Mouse (Mus musculus) limb, embryonic 11.5 days (tissue): Measurements from ENCODE around the gene Lrch1. TPM values are rescaled to one million over a fixed set of nuclear protein-coding genes. Genes with fewer than 3 reads are reported as not detected.
A peak's percentile ranks its signal among the peaks of the same experiment; 100 is the strongest.

Source experiments
- ATAC-seq: fragments of 200-750 bp; cut with Nextera tagmentation; 2 replicates; pipeline ENCODE4 v1.8.0; 2017; ENCODE audit warnings: low read depth; ENCODE audit not compliant: insufficient number of reproducible peaks, low FRiP score, low TSS enrichment
- DNase-seq: peaks from one replicate; pipeline ENCODE4 v3.0.0-alpha.2; 2015; ENCODE audit warnings: low spot score
- H3K27ac ChIP-seq: fragments of 300-500 bp; sonication (generic); replicated peaks from 2 replicates; pipeline ENCODE4 v1.5.1; 2014; ENCODE audit warnings: low read depth, mild to moderate bottlenecking, low read length
- H3K27me3 ChIP-seq: fragments of 300-500 bp; sonication (generic); 2 replicates; pipeline ENCODE4 v1.6.1; 2014; ENCODE audit warnings: mild to moderate bottlenecking, low read length, mixed read lengths; ENCODE audit not compliant: control insufficient read depth, insufficient read depth
- H3K36me3 ChIP-seq: fragments of 300-500 bp; sonication (generic); 2 replicates; pipeline ENCODE4 v1.6.1; 2014; ENCODE audit warnings: mild to moderate bottlenecking, low read length, moderate library complexity, mixed read lengths; ENCODE audit not compliant: control insufficient read depth, insufficient read depth
- H3K4me1 ChIP-seq: fragments of 300-500 bp; sonication (generic); 2 replicates; pipeline ENCODE4 v1.6.1; 2014; ENCODE audit warnings: low read length, mixed read lengths; ENCODE audit not compliant: control insufficient read depth, insufficient read depth
- H3K4me2 ChIP-seq: fragments of 300-500 bp; sonication (generic); 2 replicates; pipeline ENCODE4 v1.6.1; 2014; ENCODE audit warnings: low read depth, mild to moderate bottlenecking, moderate library complexity; ENCODE audit not compliant: severe bottlenecking
- H3K4me3 ChIP-seq: fragments of 300-500 bp; sonication (generic); 2 replicates; pipeline ENCODE4 v1.5.1; 2014; ENCODE audit warnings: low read depth, low read length
- H3K9ac ChIP-seq: fragments of 300-500 bp; sonication (generic); 2 replicates; pipeline ENCODE4 v1.6.1; 2014; ENCODE audit warnings: mild to moderate bottlenecking, low read length
- H3K9me3 ChIP-seq: fragments of 300-500 bp; sonication (generic); 2 replicates; pipeline ENCODE4 v1.6.1; 2016; ENCODE audit warnings: low read length; ENCODE audit not compliant: control insufficient read depth
- WGBS: fragments of 180-500 bp; shearing (Covaris S2); extraction: QIAGEN DNeasy Blood & Tissue Kit; methylation state at CpG from one replicate; pipeline ENCODE4 v1.1.7; 2014; 5-methylcytosine and 5-hydroxymethylcytosine counted together
- polyA plus RNA-seq: library from polyadenylated mRNA; unstranded; fragments of >200 nt; fragmentation: Nextera tagmentation; extraction: Ambion mirVana; gene quantifications from 2 replicates; pipeline ENCODE4 v1.2.1, GENCODE M21; 2014

Lrch1 gene
- polyA plus RNA-seq, 1 experiment from 2014 or later, result 12.9 TPM

- H3K4me3 ChIP-seq, result no peak overlapping the region
- no peaks in the 10 kb centered on the region for H3K27me3 ChIP-seq
- no peak overlapping the region for H3K9ac ChIP-seq
- ATAC-seq (no peak), DNase-seq (no peak)
- no peaks in the 10 kb centered on the region for H3K36me3 ChIP-seq
- peaks cover 3% of the 10 kb centered on the region; the same call in 1 of the 2 replicates for H3K4me1 ChIP-seq
- no peaks in the 10 kb centered on the region for H3K9me3 ChIP-seq
- 78% methylated on average over 5 of the region's 5 CpGs for WGBS
- H3K27ac ChIP-seq, result no peak overlapping the region
- H3K4me2 ChIP-seq, result no peak overlapping the region
These were observed 12.9 kb upstream of the Lrch1 start for GRCm38 (mm10) chr14:74960568-74960967.

GRCm38 (mm10) chr14:74956702-74957101 is 9.0 kb upstream of the Lrch1 start:
- Histone ChIP-seq H3K36me3 (no peaks in the 10 kb centered on the region), H3K27ac (no peak overlapping the region), H3K4me1 (no peaks in the 10 kb centered on the region), H3K4me3 (no peak overlapping the region), H3K9ac (no peak overlapping the region), H3K4me2 (no peak overlapping the region), H3K9me3 (no peaks in the 10 kb centered on the region), H3K27me3 (no peaks in the 10 kb centered on the region)
- DNase-seq (no peak), ATAC-seq (no peak)
- WGBS, result 48% methylated on average over 2 of the region's 2 CpGs

GRCm38 (mm10) chr14:74956234-74956633 is 8.6 kb upstream of the Lrch1 start:
- Histone ChIP-seq H3K27me3 (no peaks in the 10 kb centered on the region), H3K27ac (no peak overlapping the region), H3K36me3 (no peaks in the 10 kb centered on the region), H3K4me1 (no peaks in the 10 kb centered on the region), H3K4me3 (no peak overlapping the region), H3K9ac (no peak overlapping the region), H3K9me3 (no peaks in the 10 kb centered on the region), H3K4me2 (no peak overlapping the region)
- WGBS, result 88% methylated on average over 1 of the region's 1 CpGs
- ATAC-seq, result no peak
- DNase-seq, result no peak

GRCm38 (mm10) chr14:74948426-74949240 is 957 bp upstream of the Lrch1 start:
- no peak overlapping the region for H3K9ac ChIP-seq
- H3K27ac ChIP-seq, result no peak overlapping the region
- no peak overlapping the region for H3K4me3 ChIP-seq
- no peaks in the 10 kb centered on the region for H3K36me3 ChIP-seq
- 54% methylated on average over 14 of the region's 14 CpGs for WGBS
- H3K4me2 ChIP-seq, result peak overlapping the region; percentile 66; the same call in 1 of the 2 replicates
- DNase-seq, result peak; percentile 70
- peaks cover 9% of the 10 kb centered on the region for H3K4me1 ChIP-seq
- H3K9me3 ChIP-seq, result no peaks in the 10 kb centered on the region
- ATAC-seq, result no peak
- H3K27me3 ChIP-seq, result no peaks in the 10 kb centered on the region

GRCm38 (mm10) chr14:74948014-74948396 is 329 bp upstream of the Lrch1 start:
- Histone ChIP-seq H3K27me3 (no peaks in the 10 kb centered on the region), H3K36me3 (no peaks in the 10 kb centered on the region), H3K27ac (no peak overlapping the region), H3K9ac (peak overlapping the region; percentile 91), H3K4me3 (peak overlapping the region; percentile 82), H3K9me3 (no peaks in the 10 kb centered on the region), H3K4me2 (peak overlapping the region; percentile 66), H3K4me1 (peaks cover 9% of the 10 kb centered on the region)
- ATAC-seq, result no peak
- DNase-seq, result no peak
- 29% methylated on average over 13 of the region's 13 CpGs for WGBS

GRCm38 (mm10) chr14:74946751-74947375 is 813 bp downstream of the Lrch1 start:
- DNase-seq, result peak; percentile 77

GRCm38 (mm10) chr14:74946321-74946750 is 1.3 kb downstream of the Lrch1 start:
- Histone ChIP-seq H3K9ac (peak overlapping the region; percentile 47; the same call in 1 of the 2 replicates), H3K9me3 (no peaks in the 10 kb centered on the region), H3K27me3 (no peaks in the 10 kb centered on the region), H3K36me3 (no peaks in the 10 kb centered on the region), H3K4me1 (peaks cover 9% of the 10 kb centered on the region), H3K27ac (no peak overlapping the region), H3K4me2 (peak overlapping the region; percentile 66), H3K4me3 (peak overlapping the region; percentile 82)
- DNase-seq, result no peak
- WGBS, result 7% methylated on average over 13 of the region's 13 CpGs
- peak; percentile 15; the same call in 1 of the 2 replicates for ATAC-seq

More at GRCm38 (mm10) chr14:74946751-74947375, 813 bp downstream of the Lrch1 start:
- peak; percentile 67 for ATAC-seq
- WGBS, result under 1% methylated on average over 56 of the region's 56 CpGs
- H3K27ac ChIP-seq, result peak overlapping the region; percentile 77
- peaks cover 9% of the 10 kb centered on the region for H3K4me1 ChIP-seq
- peak overlapping the region; percentile 91 for H3K9ac ChIP-seq
- peak overlapping the region; percentile 82 for H3K4me3 ChIP-seq
- H3K9me3 ChIP-seq, result no peaks in the 10 kb centered on the region
- H3K4me2 ChIP-seq, result peak overlapping the region; percentile 66
- no peaks in the 10 kb centered on the region for H3K36me3 ChIP-seq
- no peaks in the 10 kb centered on the region for H3K27me3 ChIP-seq

- Histone ChIP-seq H3K9ac (no peak overlapping the region), H3K36me3 (no peaks in the 10 kb centered on the region), H3K27ac (no peak overlapping the region)
These were observed 2.1 kb downstream of the Lrch1 start for GRCm38 (mm10) chr14:74945266-74946215.

More at GRCm38 (mm10) chr14:74945266-74946215, 2.1 kb downstream of the Lrch1 start:
- Histone ChIP-seq H3K4me3 (peak overlapping the region; percentile 82), H3K27me3 (no peaks in the 10 kb centered on the region), H3K4me1 (peaks cover 9% of the 10 kb centered on the region), H3K4me2 (peak overlapping the region; percentile 66), H3K9me3 (no peaks in the 10 kb centered on the region)
- ATAC-seq (no peak), DNase-seq (no peak)
- WGBS, result 92% methylated on average over 11 of the region's 11 CpGs
